ENCODE assay signal across 10 mouse cellular contexts in genomic region chr5:125477533-125477932, GRCm38 (mm10). TPM values are rescaled to one million over a fixed set of nuclear protein-coding genes. Genes with fewer than 3 reads are reported as not detected.
DNase-seq lines count a peak whose midpoint lies in the region; ATAC-seq and TF ChIP-seq lines count a peak whose summit lies in the region.
"Had no signal": no experiment of that assay in that cellular context is flagged by ENCODE, and none has a peak within 500 bp of the region (broad histone marks: within the 10 kb centered on the region; RNA-seq: fewer than 3 reads in every experiment).

No protein-coding gene starts in this region.

- H3K36me3 ChIP-seq in limb, embryonic 11.5 days (ENCODE audit: control insufficient read depth, insufficient read depth, low read length): no peaks in the 10 kb centered on the region; the same call in 1 of the 2 replicates
- no peaks in the 10 kb centered on the region for H3K36me3 ChIP-seq in neural tube, embryonic 14.5 days (ENCODE audit: control insufficient read depth, insufficient read depth, low read length)

- H3K9me3 ChIP-seq in limb, embryonic 11.5 days (ENCODE audit: control insufficient read depth, low read length): no peaks in the 10 kb centered on the region
- H3K9me3 ChIP-seq in neural tube, embryonic 14.5 days (ENCODE audit: control insufficient read depth, low read length): no peaks in the 10 kb centered on the region
- H3K9me3 ChIP-seq: G1E had no signal

- peak overlapping the region; percentile 89 for H3K27ac ChIP-seq in layer of hippocampus, adult 2 months
- H3K27ac ChIP-seq in limb, embryonic 11.5 days (replicated peaks; ENCODE audit: low read depth, low read length): no peak overlapping the region
- H3K27ac ChIP-seq in neural tube, embryonic 14.5 days (ENCODE audit: low read depth, low read length): no peak overlapping the region; the same call in 1 of the 2 replicates

- no peaks in the 10 kb centered on the region for H3K27me3 ChIP-seq in limb, embryonic 11.5 days (ENCODE audit: control insufficient read depth, insufficient read depth, low read length)
- no peaks in the 10 kb centered on the region for H3K27me3 ChIP-seq in neural tube, embryonic 14.5 days (ENCODE audit: control insufficient read depth, insufficient read depth, low read length)

- H3K9ac ChIP-seq in limb, embryonic 11.5 days (ENCODE audit: low read length): no peak overlapping the region
- H3K9ac ChIP-seq in neural tube, embryonic 14.5 days (replicated peaks; ENCODE audit: low read depth, low read length): peak overlapping the region; percentile 26; the same call in 1 of the 2 replicates

- WGBS in limb, embryonic 11.5 days: 22% methylated on average over 7 of the region's 7 CpGs
- 63% methylated on average over 7 of the region's 7 CpGs for WGBS in neural tube, embryonic 14.5 days

- no peak for TF ChIP-seq CTCF in layer of hippocampus, adult 2 months (conservative IDR thresholded peaks at IDR 0.05)

- DNase-seq in layer of hippocampus, adult 2 months (ENCODE audit: low spot score in 2 of 2): no peak
- no peak for DNase-seq in layer of hippocampus, postnatal 36 days
- peak; percentile 31 for DNase-seq in fat pad, adult 2 months (ENCODE audit: extremely low read depth, low read depth, low spot score)
- peak; percentile 48 for DNase-seq in limb, embryonic 11.5 days (ENCODE audit: low spot score)
- DNase-seq in ovary, postnatal 36 days (ENCODE audit: low spot score): no peak
- DNase-seq in left cerebral cortex, adult 8-10 months (ENCODE audit: low spot score in 2 of 2): no peak
- DNase-seq in cerebellum, adult 8-10 months: no peak

- ATAC-seq in limb, embryonic 11.5 days (ENCODE audit: insufficient number of reproducible peaks, low FRiP score, low TSS enrichment, low read depth): no peak
- ATAC-seq in neural tube, embryonic 14.5 days (ENCODE audit: low read depth): no peak

- peak overlapping the region; percentile 88 for H3K4me3 ChIP-seq in layer of hippocampus, adult 2 months
- H3K4me3 ChIP-seq in limb, embryonic 11.5 days (ENCODE audit: low read depth, low read length): no peak overlapping the region
- 0 out of 2 replicates have a peak overlapping the region, but pooled peaks have one; percentile 3 for H3K4me3 ChIP-seq in neural tube, embryonic 14.5 days (ENCODE audit: low read depth, low read length)

- peaks cover 21% of the 10 kb centered on the region for H3K4me1 ChIP-seq in limb, embryonic 11.5 days (ENCODE audit: control insufficient read depth, insufficient read depth, low read length)
- H3K4me1 ChIP-seq in neural tube, embryonic 14.5 days (ENCODE audit: control insufficient read depth, insufficient read depth, low read length): peaks cover 18% of the 10 kb centered on the region

- H3K4me2 ChIP-seq in limb, embryonic 11.5 days (ENCODE audit: low read depth, severe bottlenecking): peak overlapping the region; percentile 24; the same call in 1 of the 2 replicates
- H3K4me2 ChIP-seq in neural tube, embryonic 14.5 days (ENCODE audit: low read depth, low read length): peak overlapping the region; percentile 92

RNA-seq across cellular contexts. Expression of gene Aacs, which starts 1.9 kb away (rescaled TPM):
- total RNA-seq in layer of hippocampus, adult 2 months (2021): 10 to 100 TPM; 48.1 to 55.5 TPM
- total RNA-seq in layer of hippocampus, postnatal 36 days (2021): 10 to 100 TPM; 53.9 to 56.1 TPM
- 35.7 and 40.5 TPM in 2 replicates for polyA plus RNA-seq in limb, embryonic 11.5 days (2014; fragmentation: Nextera tagmentation; extraction: Ambion mirVana)
- polyA plus RNA-seq in neural tube, embryonic 14.5 days (2014; fragmentation: Nextera tagmentation; extraction: Ambion mirVana): 78.9 and 79.8 TPM in 2 replicates
- total RNA-seq in left cerebral cortex, adult 8-10 months (2022): 10 to 100 TPM; 40.9 to 49.1 (median 44.4) TPM

RNA-seq across cellular contexts. Expression of gene Bri3bp, which starts 36.2 kb away (rescaled TPM):
- 100 to 1,000 TPM in 1 of 2 experiments, 10 to 100 TPM in 1; 93.2 to 107 TPM for total RNA-seq in layer of hippocampus, adult 2 months (2021)
- 100 to 1,000 TPM; 105 to 106 TPM for total RNA-seq in layer of hippocampus, postnatal 36 days (2021)
- polyA plus RNA-seq in limb, embryonic 11.5 days (2014; fragmentation: Nextera tagmentation; extraction: Ambion mirVana): 36.9 and 39.3 TPM in 2 replicates
- polyA plus RNA-seq in neural tube, embryonic 14.5 days (2014; fragmentation: Nextera tagmentation; extraction: Ambion mirVana): 34.5 and 40.5 TPM in 2 replicates
- 10 to 100 TPM; 81.9 to 94.4 (median 86.6) TPM for total RNA-seq in left cerebral cortex, adult 8-10 months (2022)

RNA-seq across cellular contexts. Expression of gene Dhx37, which starts 43.6 kb away (rescaled TPM):
- total RNA-seq in layer of hippocampus, adult 2 months (2021): 10 to 100 TPM; 15.2 to 15.6 TPM
- 10 to 100 TPM; 12.2 to 12.7 TPM for total RNA-seq in layer of hippocampus, postnatal 36 days (2021)
- polyA plus RNA-seq in limb, embryonic 11.5 days (2014; fragmentation: Nextera tagmentation; extraction: Ambion mirVana): 12.4 and 14.2 TPM in 2 replicates
- 8.5 and 8.6 TPM in 2 replicates for polyA plus RNA-seq in neural tube, embryonic 14.5 days (2014; fragmentation: Nextera tagmentation; extraction: Ambion mirVana)
- total RNA-seq in left cerebral cortex, adult 8-10 months (2022): 10 to 100 TPM in 3 of 4 experiments, 1 to 10 TPM in 1; 9.4 to 12.9 (median 11.7) TPM

RNA-seq across cellular contexts. Expression of gene Tmem132b, which starts 54.0 kb away (rescaled TPM):
- total RNA-seq in layer of hippocampus, adult 2 months (2021): 100 to 1,000 TPM; 117 to 127 TPM
- 100 to 1,000 TPM; 114 to 131 TPM for total RNA-seq in layer of hippocampus, postnatal 36 days (2021)
- polyA plus RNA-seq in limb, embryonic 11.5 days (2014; fragmentation: Nextera tagmentation; extraction: Ambion mirVana): 0.08 and 0.09 TPM in 2 replicates
- polyA plus RNA-seq in neural tube, embryonic 14.5 days (2014; fragmentation: Nextera tagmentation; extraction: Ambion mirVana): 5.5 and 6.2 TPM in 2 replicates
- 100 to 1,000 TPM; 123 to 141 (median 129) TPM for total RNA-seq in left cerebral cortex, adult 8-10 months (2022)
- polyA plus RNA-seq: G1E; heart, embryonic 16.5 days had no signal

Comparison
In these comparisons a context has a peak if more than half of its experiments do, and no peak if none do; other contexts are left out.
1. DNase-seq: peak in fat pad, adult 2 months (single experiment) and limb, embryonic 11.5 days (single experiment); none in layer of hippocampus, adult 2 months (0 of 2), layer of hippocampus, postnatal 36 days (0 of 2), ovary, postnatal 36 days (single experiment), left cerebral cortex, adult 8-10 months (0 of 2) and cerebellum, adult 8-10 months (single experiment).